Mouse (Mus musculus) intestine, embryonic 16.5 days (tissue): ENCODE data around the gene Tmem200b. TPM values are rescaled to one million over a fixed set of nuclear protein-coding genes. Genes with fewer than 3 reads are reported as not detected.

Experiments
- ATAC-seq: fragments of 200-750 bp; cut with Nextera tagmentation; 2 replicates; pipeline ENCODE4 v1.8.0; 2017; ENCODE audit warnings: moderate TSS enrichment, moderate library complexity
- H3K27ac ChIP-seq: fragments of 300-500 bp; sonication (generic); 2 replicates; pipeline ENCODE4 v1.5.1; 2014; ENCODE audit warnings: mild to moderate bottlenecking, low read length
- H3K27me3 ChIP-seq: fragments of 300-500 bp; sonication (generic); replicated peaks from 2 replicates; pipeline ENCODE4 v1.6.1; 2014; ENCODE audit warnings: low read length, control low read depth, mixed read lengths; ENCODE audit not compliant: control insufficient read depth, insufficient read depth
- H3K36me3 ChIP-seq: fragments of 300-500 bp; sonication (generic); 2 replicates; pipeline ENCODE4 v1.6.1; 2014; ENCODE audit warnings: low read length, control low read depth; ENCODE audit not compliant: control insufficient read depth, insufficient read depth
- H3K4me1 ChIP-seq: fragments of 300-500 bp; sonication (generic); 2 replicates; pipeline ENCODE4 v1.6.1; 2014; ENCODE audit warnings: low read length, control low read depth, mixed read lengths; ENCODE audit not compliant: control insufficient read depth, insufficient read depth
- H3K4me2 ChIP-seq: fragments of 300-500 bp; sonication (generic); 2 replicates; pipeline ENCODE4 v1.6.1; 2014; ENCODE audit warnings: low read depth, low read length, control low read depth
- H3K4me3 ChIP-seq: fragments of 300-500 bp; sonication (generic); 2 replicates; pipeline ENCODE4 v1.5.1; 2014; ENCODE audit warnings: mild to moderate bottlenecking, low read length
- H3K9ac ChIP-seq: fragments of 300-500 bp; sonication (generic); 2 replicates; pipeline ENCODE4 v1.6.1; 2014; ENCODE audit warnings: low read depth, low read length
- H3K9me3 ChIP-seq: fragments of 300-500 bp; sonication (generic); 2 replicates; pipeline ENCODE4 v1.6.1; 2016; ENCODE audit warnings: low read length, control low read depth; ENCODE audit not compliant: control insufficient read depth
- WGBS: fragments of 180-500 bp; shearing (Covaris S2); extraction: QIAGEN DNeasy Blood & Tissue Kit; methylation state at CpG from one replicate; pipeline ENCODE4 v1.1.7; 2014; 5-methylcytosine and 5-hydroxymethylcytosine counted together
- polyA plus RNA-seq: library from polyadenylated mRNA; unstranded; fragments of >200 nt; fragmentation: Nextera tagmentation; extraction: Ambion mirVana; gene quantifications from 2 replicates; pipeline ENCODE4 v1.2.1, GENCODE M21; 2015

Tmem200b gene
- polyA plus RNA-seq, 1 experiment from 2014 or later, result 0.18 TPM

DNA sequence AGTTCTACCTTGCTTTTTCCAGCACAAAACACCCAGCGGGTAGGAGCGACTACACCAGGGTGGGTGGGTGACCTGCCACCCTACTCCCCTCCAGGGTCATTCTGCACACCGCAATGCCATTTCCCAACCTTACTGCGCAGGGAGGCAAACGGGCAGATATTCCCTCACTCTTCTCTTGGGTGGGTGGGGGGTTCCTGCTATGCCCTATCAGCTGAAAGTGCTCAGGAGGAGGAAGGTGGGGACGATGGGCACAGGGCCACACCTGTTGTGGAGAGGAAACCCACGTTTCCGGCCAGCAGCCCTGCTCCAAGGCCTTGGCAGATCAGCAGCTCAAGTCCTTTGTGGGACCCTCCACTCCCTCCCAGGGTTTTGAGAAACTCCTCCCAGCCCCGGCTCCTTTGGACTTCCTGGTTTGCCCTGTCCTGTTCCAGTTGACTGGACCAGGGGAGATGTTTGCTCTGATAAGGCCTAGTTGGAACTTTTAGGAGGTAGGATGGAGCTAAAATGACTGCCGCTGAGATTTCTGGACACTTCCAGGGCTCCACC lies 4.5 kb upstream of the Tmem200b start:
- H3K27ac ChIP-seq, result no peak overlapping the region
- H3K4me2 ChIP-seq, result no peak overlapping the region
- no peak overlapping the region for H3K9ac ChIP-seq
- H3K27me3 ChIP-seq, result peaks cover 29% of the 10 kb centered on the region
- WGBS, result 75% methylated on average over 10 of the region's 10 CpGs
- no peaks in the 10 kb centered on the region for H3K9me3 ChIP-seq
- no peaks in the 10 kb centered on the region for H3K36me3 ChIP-seq
- H3K4me1 ChIP-seq, result peaks cover 44% of the 10 kb centered on the region
- no peak overlapping the region for H3K4me3 ChIP-seq
- no peak for ATAC-seq

DNA sequence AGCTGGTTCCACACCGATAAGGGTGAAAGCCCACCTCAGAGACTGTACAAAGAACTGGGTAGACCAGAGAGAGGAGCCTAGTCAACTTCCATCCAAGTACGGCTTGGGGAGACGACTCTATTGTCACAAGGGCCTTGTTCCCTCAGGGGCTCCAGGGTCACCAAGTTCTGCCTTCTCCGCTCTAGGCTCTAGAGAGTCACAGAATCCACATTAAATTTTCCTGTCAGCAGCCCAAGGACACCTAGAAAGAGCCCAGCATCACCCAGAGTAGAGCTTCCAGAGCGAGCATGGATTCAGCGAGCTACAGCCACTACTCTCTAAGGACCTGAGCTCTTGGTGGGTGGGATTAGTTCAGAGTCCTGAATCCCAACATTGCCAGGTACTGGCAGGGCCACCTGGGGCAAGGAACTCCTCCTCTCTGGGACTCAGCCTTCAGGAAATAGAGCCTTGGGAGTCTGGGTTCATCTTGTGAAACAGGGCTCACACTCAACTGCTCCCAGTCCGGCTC lies 3.5 kb upstream of the Tmem200b start:
- no peaks in the 10 kb centered on the region for H3K9me3 ChIP-seq
- 79% methylated on average over 7 of the region's 7 CpGs for WGBS
- no peak overlapping the region for H3K27ac ChIP-seq
- no peak for ATAC-seq
- no peak overlapping the region for H3K9ac ChIP-seq
- no peaks in the 10 kb centered on the region for H3K36me3 ChIP-seq
- peaks cover 46% of the 10 kb centered on the region for H3K4me1 ChIP-seq
- no peak overlapping the region for H3K4me3 ChIP-seq
- peaks cover 35% of the 10 kb centered on the region for H3K27me3 ChIP-seq
- H3K4me2 ChIP-seq, result no peak overlapping the region

DNA sequence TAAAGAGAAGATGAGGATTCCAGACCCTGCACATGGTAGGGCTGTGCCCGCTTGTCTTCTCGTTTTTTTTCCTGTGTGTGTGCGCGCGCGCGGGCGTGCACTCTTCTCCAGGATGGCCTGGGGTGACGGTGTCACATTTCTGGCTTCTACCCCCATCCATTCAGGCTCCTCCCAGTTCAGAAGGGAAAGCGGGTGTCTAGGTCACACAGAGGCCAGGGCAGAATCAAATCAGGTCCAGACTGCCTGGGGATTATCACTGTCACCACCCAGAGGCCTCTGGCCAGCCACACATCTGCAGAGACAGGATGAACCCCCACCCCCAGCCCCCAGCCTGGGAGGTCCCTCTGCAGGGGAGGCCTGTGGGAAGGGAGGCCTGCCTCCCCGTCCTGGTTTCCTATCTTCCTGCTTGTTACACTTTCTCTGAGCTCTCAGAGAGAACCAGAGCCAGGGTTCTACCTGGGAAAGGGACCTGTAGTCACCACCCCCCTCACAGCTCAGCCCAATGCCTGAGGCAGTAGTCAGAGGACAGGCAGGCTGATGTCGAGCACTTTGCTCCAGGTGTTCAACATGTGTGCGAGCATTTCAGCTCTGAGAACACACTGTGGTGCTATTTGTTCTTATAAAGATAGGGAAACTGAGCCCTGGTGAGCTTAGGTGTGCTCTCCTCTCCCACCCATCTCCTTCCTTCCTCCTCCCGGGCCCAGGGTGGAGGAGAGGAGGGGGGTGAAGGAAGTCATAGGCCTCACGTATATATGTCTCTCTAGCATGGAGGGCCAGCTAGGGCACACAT lies 2.7 kb upstream of the Tmem200b start:
- peak; percentile 9; the same call in 1 of the 2 replicates for ATAC-seq
- Histone ChIP-seq H3K9me3 (no peaks in the 10 kb centered on the region), H3K4me2 (no peak overlapping the region), H3K4me3 (no peak overlapping the region), H3K36me3 (no peaks in the 10 kb centered on the region), H3K27me3 (peaks cover 34% of the 10 kb centered on the region), H3K4me1 (peaks cover 46% of the 10 kb centered on the region), H3K9ac (peak overlapping the region; percentile 26), H3K27ac (peak overlapping the region; percentile 61; the same call in 1 of the 2 replicates)
- 24% methylated on average over 15 of the region's 15 CpGs for WGBS

DNA sequence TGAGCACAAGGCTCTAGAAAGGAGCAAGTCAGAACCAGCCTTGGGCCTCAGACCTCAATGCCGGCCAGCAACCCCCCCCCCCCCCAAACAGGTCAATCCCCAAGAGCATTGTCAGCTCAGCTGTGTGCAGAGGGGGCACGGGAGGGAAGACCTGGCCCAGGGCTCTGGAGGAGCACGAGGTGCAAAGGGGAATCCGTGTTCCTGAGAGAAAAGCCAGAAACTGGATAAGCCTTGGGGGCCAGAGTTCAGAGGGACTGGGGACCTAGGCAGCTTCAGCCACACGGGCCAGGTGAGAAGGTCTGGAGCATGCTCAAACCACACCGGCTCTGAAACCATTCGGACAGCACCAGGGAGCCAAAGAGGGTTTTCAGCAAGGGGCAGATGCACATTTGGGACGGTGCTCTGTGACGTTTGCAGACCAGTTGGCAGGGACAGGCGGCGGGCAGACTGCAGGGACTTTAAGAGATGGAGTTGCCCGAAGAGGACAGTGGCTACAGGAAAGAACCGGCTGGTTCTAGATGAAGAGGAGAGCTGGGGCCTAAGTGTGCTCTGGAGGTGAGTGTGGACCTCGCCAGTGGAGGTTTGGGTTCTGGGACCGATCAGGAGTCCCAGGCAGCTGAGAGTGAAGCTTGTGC lies 1.9 kb upstream of the Tmem200b start:
- H3K4me2 ChIP-seq, result peak overlapping the region; percentile 97
- H3K27ac ChIP-seq, result peak overlapping the region; percentile 45; the same call in 1 of the 2 replicates
- H3K9me3 ChIP-seq, result no peaks in the 10 kb centered on the region
- H3K4me3 ChIP-seq, result peak overlapping the region; percentile 67
- no peak for ATAC-seq
- 30% methylated on average over 15 of the region's 15 CpGs for WGBS
- peak overlapping the region; percentile 77 for H3K9ac ChIP-seq
- H3K27me3 ChIP-seq, result peaks cover 31% of the 10 kb centered on the region
- H3K4me1 ChIP-seq, result peaks cover 52% of the 10 kb centered on the region
- H3K36me3 ChIP-seq, result no peaks in the 10 kb centered on the region

DNA sequence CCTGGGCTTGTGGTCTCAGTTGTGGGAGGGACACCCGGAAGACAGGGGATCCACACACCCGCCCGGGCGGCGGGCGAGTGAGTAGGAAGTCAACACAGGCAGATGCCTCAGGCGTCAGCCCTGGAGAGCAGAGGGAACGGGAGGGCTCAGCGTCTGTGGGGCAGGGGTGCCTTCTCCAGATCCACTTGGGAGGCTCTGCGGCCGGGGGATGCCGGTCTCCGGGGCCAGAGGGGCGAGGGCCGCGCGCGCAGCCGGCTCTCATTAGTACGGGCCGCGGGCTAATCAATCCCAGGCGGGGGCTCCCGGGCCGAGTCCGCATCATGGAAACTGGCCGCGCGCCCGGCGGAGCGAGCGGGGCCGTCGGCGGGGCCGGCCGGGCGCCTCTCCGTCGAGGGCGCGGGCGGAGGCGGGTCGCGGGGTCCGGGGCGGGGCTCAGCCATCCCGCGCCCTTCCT lies 1.4 kb upstream of the Tmem200b start:
- peaks cover 31% of the 10 kb centered on the region for H3K27me3 ChIP-seq
- ATAC-seq, result peak; percentile 8; the same call in 1 of the 2 replicates
- 5% methylated on average over 48 of the region's 51 CpGs for WGBS

GRCm38 (mm10) chr4:131920595-131921351 lies 798 bp upstream of the Tmem200b start:
- peak overlapping the region; percentile 67 for H3K4me3 ChIP-seq
- H3K9ac ChIP-seq, result peak overlapping the region; percentile 77
- peaks cover 42% of the 10 kb centered on the region for H3K4me1 ChIP-seq
- H3K27ac ChIP-seq, result peak overlapping the region; percentile 66
- ATAC-seq, result peak; percentile 39
- H3K4me2 ChIP-seq, result peak overlapping the region; percentile 97
- H3K27me3 ChIP-seq, result peaks cover 27% of the 10 kb centered on the region
- no peaks in the 10 kb centered on the region for H3K9me3 ChIP-seq
- WGBS, result 1% methylated on average over 67 of the region's 76 CpGs
- no peaks in the 10 kb centered on the region; the same call in 1 of the 2 replicates for H3K36me3 ChIP-seq

More for the DNA sequence above, 1.4 kb upstream of the Tmem200b start:
- Histone ChIP-seq H3K36me3 (no peaks in the 10 kb centered on the region), H3K4me1 (peaks cover 47% of the 10 kb centered on the region), H3K27ac (peak overlapping the region; percentile 45; the same call in 1 of the 2 replicates), H3K9ac (peak overlapping the region; percentile 77), H3K4me3 (peak overlapping the region; percentile 67), H3K4me2 (peak overlapping the region; percentile 97), H3K9me3 (no peaks in the 10 kb centered on the region)

DNA sequence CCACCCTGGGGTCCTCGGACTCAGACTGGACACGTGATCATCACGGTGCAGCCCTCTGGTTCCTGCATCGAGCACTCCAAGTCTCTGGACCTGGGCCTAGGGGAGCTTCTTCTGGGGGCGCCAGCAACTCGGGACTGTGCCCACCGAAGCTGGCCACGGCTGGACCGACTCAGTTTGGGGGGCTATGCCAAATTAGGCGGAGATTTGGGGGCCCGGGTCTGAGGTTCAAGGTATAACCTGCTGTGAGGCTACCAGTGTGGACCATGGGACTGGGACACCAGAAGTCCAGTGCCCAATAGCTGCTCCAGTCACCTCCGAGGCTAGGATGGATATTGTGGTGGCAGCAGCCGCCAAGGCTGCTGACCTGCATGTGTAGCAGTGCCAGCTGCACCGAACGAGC lies 833 bp downstream of the Tmem200b start:
- Histone ChIP-seq H3K4me2 (peak overlapping the region; percentile 97), H3K9ac (peak overlapping the region; percentile 77), H3K4me1 (peaks cover 35% of the 10 kb centered on the region), H3K4me3 (peak overlapping the region; percentile 67), H3K27ac (no peak overlapping the region), H3K9me3 (no peaks in the 10 kb centered on the region), H3K36me3 (no peaks in the 10 kb centered on the region; the same call in 1 of the 2 replicates), H3K27me3 (peaks cover 19% of the 10 kb centered on the region)
- no peak for ATAC-seq
- WGBS, result 60% methylated on average over 15 of the region's 15 CpGs

DNA sequence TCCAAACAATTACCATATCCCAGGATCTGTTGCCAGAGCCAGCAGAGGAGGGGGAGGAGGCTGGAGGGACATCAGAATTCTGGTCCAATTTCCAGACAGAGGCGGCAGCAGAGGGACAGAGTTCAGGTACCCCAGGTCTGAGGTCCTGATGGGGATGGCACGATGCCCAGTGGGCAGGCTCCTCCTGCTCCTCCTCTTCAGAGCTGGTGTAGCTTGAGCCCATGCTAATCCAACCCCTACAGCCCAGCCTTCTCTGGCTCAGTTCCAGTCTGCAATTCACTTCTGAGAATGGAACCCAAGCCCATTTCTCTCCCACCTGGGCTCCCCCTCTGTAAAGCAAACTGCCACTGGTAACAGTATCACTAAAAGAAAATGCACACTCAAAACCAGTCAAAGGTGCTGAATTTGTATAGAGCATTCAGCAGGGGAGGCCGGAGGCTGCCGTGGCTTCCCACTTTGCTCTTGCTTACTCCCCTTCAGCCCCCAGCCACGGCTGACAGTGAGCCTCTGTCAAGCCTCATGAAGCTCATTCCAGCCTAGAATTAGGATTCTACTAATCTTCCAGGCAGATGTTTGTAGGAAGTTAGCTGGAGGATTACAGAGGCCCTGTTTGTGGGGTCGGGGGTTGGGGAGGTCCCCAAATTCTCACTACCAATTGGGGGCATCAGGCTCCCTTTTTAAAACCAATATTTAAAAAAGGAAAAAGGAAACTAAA lies 2.7 kb downstream of the Tmem200b start:
- no peak overlapping the region for H3K4me3 ChIP-seq
- WGBS, result 59% methylated on average over 6 of the region's 6 CpGs
- H3K27me3 ChIP-seq, result peaks cover 17% of the 10 kb centered on the region
- no peaks in the 10 kb centered on the region for H3K9me3 ChIP-seq
- peaks cover 28% of the 10 kb centered on the region for H3K4me1 ChIP-seq
- H3K9ac ChIP-seq, result no peak overlapping the region
- H3K36me3 ChIP-seq, result peaks cover 1% of the 10 kb centered on the region; the same call in 1 of the 2 replicates
- no peak overlapping the region for H3K27ac ChIP-seq
- no peak for ATAC-seq
- H3K4me2 ChIP-seq, result no peak overlapping the region
